Mouse (Mus musculus): ENCODE measurements at regions not wholly inside any gene's neighbourhood (a gene's known extent, or its start where the extent isn't known, plus 50 kb on each side); places are given as distances from the start of the nearest gene placed in this dataset.

DNA sequence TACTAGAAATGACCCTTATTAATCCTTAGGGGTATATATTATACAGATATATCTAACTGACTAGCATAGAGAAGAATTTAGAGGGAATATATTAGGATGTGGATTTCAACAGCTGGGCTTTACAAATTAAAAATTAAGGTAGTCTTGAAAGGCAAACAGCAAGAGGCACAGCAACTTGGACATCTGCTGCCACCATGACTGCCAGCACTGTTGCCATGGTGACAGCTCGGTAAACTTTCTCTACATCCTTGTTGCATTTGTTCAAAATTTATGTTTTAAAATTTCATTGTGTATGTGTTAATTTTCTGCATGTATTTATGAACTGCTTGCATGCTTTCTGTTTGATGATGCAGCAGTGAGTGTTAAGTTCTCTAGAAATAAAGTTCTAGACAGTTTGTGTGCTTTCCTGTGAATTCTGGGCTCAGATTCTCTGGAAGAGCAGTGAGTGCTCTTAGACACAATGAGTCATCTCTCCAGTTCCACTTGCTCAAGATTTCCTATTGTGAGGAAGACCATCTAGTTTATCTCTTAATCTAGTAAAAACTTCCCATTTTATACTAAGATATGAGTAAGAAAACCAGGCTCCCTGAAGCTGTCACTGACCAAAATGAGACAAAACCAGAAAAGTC lies 99.4 kb upstream of the Pclo start:
- Histone ChIP-seq H3K9me3 (replicated peaks; ENCODE audit: insufficient read depth, low read length) (no peaks in the 10 kb centered on the region), H3K27ac (ENCODE audit: control insufficient read depth, low read depth, low read length) (no peak overlapping the region), H3K79me2 (ENCODE audit: control insufficient read depth, insufficient read depth, low read length, poor library complexity) (no peaks in the 10 kb centered on the region), H3K27me3 (ENCODE audit: control insufficient read depth in 1 of 2, insufficient read depth in 2 of 2, low read length in 2 of 2) (no peaks in the 10 kb centered on the region), H3K4me1 (ENCODE audit: control insufficient read depth in 1 of 2, insufficient read depth in 2 of 2, low read length in 2 of 2) (no peaks in the 10 kb centered on the region), H3K36me3 (ENCODE audit: control insufficient read depth in 1 of 2, insufficient read depth in 2 of 2, low read length in 2 of 2) (no peaks in the 10 kb centered on the region), H3K4me3 (ENCODE audit: control insufficient read depth in 1 of 2, insufficient read depth in 1 of 2, low read depth in 2 of 2, low read length in 2 of 2) (no peak overlapping the region), H3K9ac (ENCODE audit: control insufficient read depth, low read depth, low read length, poor library complexity, severe bottlenecking) (no peak overlapping the region)
- DNase-seq (ENCODE audit: low read depth, low spot score) = no peak
- TF ChIP-seq ELF1 (IDR thresholded peaks at IDR 0.05; ENCODE audit: low read depth, low read length) = no peak
- no peak for TF ChIP-seq CTCF (IDR thresholded peaks at IDR 0.05 in 2 of 3, conservative IDR thresholded peaks at IDR 0.05 in 1 of 3; ENCODE audit: control insufficient read depth in 1 of 3, insufficient read depth in 1 of 3, low read depth in 2 of 3, low read length in 3 of 3, poor library complexity in 1 of 3, severe bottlenecking in 1 of 3)
- no peak for TF ChIP-seq MXI1 (IDR thresholded peaks at IDR 0.05; ENCODE audit: low read depth, low read length)
- no peak for TF ChIP-seq TAL1 (IDR thresholded peaks at IDR 0.05; ENCODE audit: low read length)
- no peak for TF ChIP-seq JUND (IDR thresholded peaks at IDR 0.05; ENCODE audit: low read depth, low read length)
- no peak for TF ChIP-seq CHD1 (IDR thresholded peaks at IDR 0.05; ENCODE audit: low read depth, low read length)
- no peak for TF ChIP-seq NRF1 (IDR thresholded peaks at IDR 0.05; ENCODE audit: insufficient read depth, low read depth, low read length, poor library complexity, severe bottlenecking)
- TF ChIP-seq MYB (IDR thresholded peaks at IDR 0.05; ENCODE audit: low read depth, low read length) = no peak
- TF ChIP-seq MAFK (IDR thresholded peaks at IDR 0.05; ENCODE audit: borderline replicate concordance, low read depth, low read length) = no peak
- no peak for TF ChIP-seq MAX (IDR thresholded peaks at IDR 0.05; ENCODE audit: low read length)
- TF ChIP-seq MAZ (IDR thresholded peaks at IDR 0.05; ENCODE audit: low read depth, low read length) = no peak
- TF ChIP-seq TCF12 (IDR thresholded peaks at IDR 0.05; ENCODE audit: low read depth, low read length) = no peak
- TF ChIP-seq RAD21 (IDR thresholded peaks at IDR 0.05; ENCODE audit: low read depth, low read length) = no peak
- no peak for TF ChIP-seq ETS1 (IDR thresholded peaks at IDR 0.05; ENCODE audit: low read depth, low read length)
- TF ChIP-seq ZC3H11A (IDR thresholded peaks at IDR 0.05; ENCODE audit: low read depth, low read length) = no peak
- no peak for TF ChIP-seq UBTF (IDR thresholded peaks at IDR 0.05; ENCODE audit: borderline replicate concordance, insufficient read depth, low read depth, low read length)
- no peak for TF ChIP-seq ZKSCAN1 (IDR thresholded peaks at IDR 0.05; ENCODE audit: low read depth, low read length)
- no peak for TF ChIP-seq ZNF384 (IDR thresholded peaks at IDR 0.05; ENCODE audit: low read depth, low read length)
- TF ChIP-seq TBP (IDR thresholded peaks at IDR 0.05; ENCODE audit: low read depth, low read length) = no peak

DNA sequence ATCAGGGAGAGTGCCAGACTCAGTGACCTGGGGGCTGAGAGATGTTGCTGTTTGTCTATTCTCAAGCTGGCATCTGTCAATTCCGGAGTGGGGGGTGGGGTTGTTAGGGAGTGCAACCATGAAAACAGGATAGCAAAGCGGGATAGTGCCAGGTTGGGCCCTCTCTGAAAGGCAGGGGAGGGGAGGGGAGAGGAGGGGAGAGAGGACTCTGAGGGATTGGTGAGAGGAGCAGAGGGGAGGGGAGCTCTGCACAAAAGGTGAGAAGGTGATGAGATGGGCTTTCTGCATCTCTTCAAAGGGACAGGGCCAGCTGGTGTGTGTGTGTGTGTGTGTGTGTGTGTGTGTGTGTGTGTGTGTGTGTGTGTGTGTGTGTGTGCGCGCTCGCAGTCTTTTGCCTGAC lies 61.6 kb upstream of the Pclo start:
- no peak for DNase-seq (ENCODE audit: low read depth, low spot score)
- H3K27ac ChIP-seq (ENCODE audit: control insufficient read depth, low read depth, low read length) = no peak overlapping the region
- H3K9ac ChIP-seq (ENCODE audit: control insufficient read depth, low read depth, low read length, poor library complexity, severe bottlenecking) = no peak overlapping the region
- H3K27me3 ChIP-seq (ENCODE audit: control insufficient read depth in 1 of 2, insufficient read depth in 2 of 2, low read length in 2 of 2) = no peaks in the 10 kb centered on the region; a peak in 1 of 4 replicates
- H3K9me3 ChIP-seq (replicated peaks; ENCODE audit: insufficient read depth, low read length) = no peaks in the 10 kb centered on the region
- H3K79me2 ChIP-seq (ENCODE audit: control insufficient read depth, insufficient read depth, low read length, poor library complexity) = no peaks in the 10 kb centered on the region
- no peaks in the 10 kb centered on the region for H3K36me3 ChIP-seq (ENCODE audit: control insufficient read depth in 1 of 2, insufficient read depth in 2 of 2, low read length in 2 of 2)
- H3K4me3 ChIP-seq (ENCODE audit: control insufficient read depth in 1 of 2, insufficient read depth in 1 of 2, low read depth in 2 of 2, low read length in 2 of 2) = no peak overlapping the region
- no peak for TF ChIP-seq RAD21 (IDR thresholded peaks at IDR 0.05; ENCODE audit: low read depth, low read length)
- no peak for TF ChIP-seq NRF1 (IDR thresholded peaks at IDR 0.05; ENCODE audit: insufficient read depth, low read depth, low read length, poor library complexity, severe bottlenecking)
- no peak for TF ChIP-seq E2F4 (IDR thresholded peaks at IDR 0.05; ENCODE audit: borderline replicate concordance, low read depth, low read length)
- TF ChIP-seq MAFK (IDR thresholded peaks at IDR 0.05; ENCODE audit: borderline replicate concordance, low read depth, low read length) = no peak
- no peak for TF ChIP-seq TAL1 (IDR thresholded peaks at IDR 0.05; ENCODE audit: low read length)
- no peak for TF ChIP-seq RCOR1 (IDR thresholded peaks at IDR 0.05; ENCODE audit: low read depth, low read length)
- TF ChIP-seq HCFC1 (IDR thresholded peaks at IDR 0.05; ENCODE audit: low read depth, low read length) = no peak
- no peak for TF ChIP-seq GATA1 (IDR thresholded peaks at IDR 0.05; ENCODE audit: low read depth, low read length)
- TF ChIP-seq MYB (IDR thresholded peaks at IDR 0.05; ENCODE audit: low read depth, low read length) = no peak
- no peak for TF ChIP-seq MAX (IDR thresholded peaks at IDR 0.05; ENCODE audit: low read length)
- no peak for TF ChIP-seq SIN3A (IDR thresholded peaks at IDR 0.05; ENCODE audit: low read length)
- TF ChIP-seq MYC (IDR thresholded peaks at IDR 0.05; ENCODE audit: low read depth, low read length) = no peak
- TF ChIP-seq MAZ (IDR thresholded peaks at IDR 0.05; ENCODE audit: low read depth, low read length) = no peak
- no peaks in the 10 kb centered on the region for H3K4me1 ChIP-seq (ENCODE audit: control insufficient read depth in 1 of 2, insufficient read depth in 2 of 2, low read length in 2 of 2)

Data from MEL (cell line).